In genomic region chr14:41006899-41007298, GRCm38 (mm10) we compare ENCODE assay signal across 14 mouse cellular contexts. TPM values are rescaled to one million over a fixed set of nuclear protein-coding genes. Genes with fewer than 3 reads are reported as not detected.
DNase-seq lines count a peak whose midpoint lies in the region; ATAC-seq and TF ChIP-seq lines count a peak whose summit lies in the region.
"Had no signal": no experiment of that assay in that cellular context is flagged by ENCODE, and none has a peak within 500 bp of the region (broad histone marks: within the 10 kb centered on the region; RNA-seq: fewer than 3 reads in every experiment).

No protein-coding gene starts in this region.

- H3K79me2 ChIP-seq in MEL (ENCODE audit: control insufficient read depth, insufficient read depth, low read length, poor library complexity): no peaks in the 10 kb centered on the region

- H3K9ac ChIP-seq in intestine, embryonic 15.5 days: no peak overlapping the region
- H3K9ac ChIP-seq in intestine, postnatal 0 days (ENCODE audit: low read depth, low read length): no peak overlapping the region
- no peak overlapping the region for H3K9ac ChIP-seq in MEL (ENCODE audit: control insufficient read depth, low read depth, low read length, poor library complexity, severe bottlenecking)
- H3K9ac ChIP-seq in embryonic facial prominence, embryonic 14.5 days (ENCODE audit: low read depth, low read length): no peak overlapping the region
- H3K9ac ChIP-seq in liver, embryonic 15.5 days: peak overlapping the region; percentile 52
- H3K9ac ChIP-seq: embryonic facial prominence, embryonic 12.5 days had no signal

- WGBS in intestine, embryonic 15.5 days: 36% methylated on average over 3 of the region's 3 CpGs
- WGBS in intestine, postnatal 0 days: 82% methylated on average over 3 of the region's 3 CpGs
- 48% methylated on average over 3 of the region's 3 CpGs for WGBS in embryonic facial prominence, embryonic 14.5 days
- 23% methylated on average over 3 of the region's 3 CpGs for WGBS in liver, embryonic 15.5 days (ENCODE audit: insufficient replicate concordance)
- 64% methylated on average over 3 of the region's 3 CpGs for WGBS in cerebellum, adult 2 months

- H3K4me2 ChIP-seq in intestine, embryonic 15.5 days (replicated peaks): no peak overlapping the region
- H3K4me2 ChIP-seq in intestine, postnatal 0 days (replicated peaks; ENCODE audit: low read depth): no peak overlapping the region
- H3K4me2 ChIP-seq in embryonic facial prominence, embryonic 14.5 days (ENCODE audit: low read depth, low read length): peak overlapping the region; percentile 23; the same call in 1 of the 2 replicates
- peak overlapping the region; percentile 65 for H3K4me2 ChIP-seq in liver, embryonic 15.5 days
- H3K4me2 ChIP-seq: embryonic facial prominence, embryonic 12.5 days had no signal

- peak overlapping the region; percentile 22; the same call in 1 of the 2 replicates for H3K27ac ChIP-seq in intestine, embryonic 15.5 days
- no peak overlapping the region for H3K27ac ChIP-seq in intestine, postnatal 0 days (ENCODE audit: low read depth, low read length)
- no peak overlapping the region for H3K27ac ChIP-seq in MEL (ENCODE audit: control insufficient read depth, low read depth, low read length)
- H3K27ac ChIP-seq in embryonic facial prominence, embryonic 14.5 days (replicated peaks; ENCODE audit: low read depth, low read length): no peak overlapping the region
- H3K27ac ChIP-seq in liver, embryonic 15.5 days (replicated peaks): peak overlapping the region; percentile 91
- no peak overlapping the region for H3K27ac ChIP-seq in cerebellum, adult 2 months (ENCODE audit: insufficient read depth, low read length)
- H3K27ac ChIP-seq: gastrocnemius, adult 2 months had no signal

- TF ChIP-seq POLR2A in MEL (IDR thresholded peaks at IDR 0.05; ENCODE audit: control insufficient read depth in 1 of 2, insufficient read depth in 1 of 2, low read depth in 1 of 2, low read length in 2 of 2, poor library complexity in 1 of 2): no peak
- no peak for TF ChIP-seq POLR2A in cerebellum, adult 2 months (IDR thresholded peaks at IDR 0.05; ENCODE audit: borderline replicate concordance, insufficient read depth, low read length)

- H3K9me3 ChIP-seq in intestine, embryonic 15.5 days: no peaks in the 10 kb centered on the region
- no peaks in the 10 kb centered on the region for H3K9me3 ChIP-seq in intestine, postnatal 0 days (ENCODE audit: control insufficient read depth)
- H3K9me3 ChIP-seq in MEL (replicated peaks; ENCODE audit: insufficient read depth, low read length): no peaks in the 10 kb centered on the region
- no peaks in the 10 kb centered on the region for H3K9me3 ChIP-seq in embryonic facial prominence, embryonic 14.5 days (ENCODE audit: control insufficient read depth, low read length)
- H3K9me3 ChIP-seq in liver, embryonic 15.5 days (replicated peaks): no peaks in the 10 kb centered on the region
- H3K9me3 ChIP-seq: embryonic facial prominence, embryonic 12.5 days; hindbrain, embryonic 10.5 days had no signal

- no peak for TF ChIP-seq CTCF in intestine, postnatal 0 days (IDR thresholded peaks at IDR 0.05; ENCODE audit: low read depth)
- TF ChIP-seq CTCF in MEL (IDR thresholded peaks at IDR 0.05 in 2 of 3, conservative IDR thresholded peaks at IDR 0.05 in 1 of 3; ENCODE audit: control insufficient read depth in 1 of 3, insufficient read depth in 1 of 3, low read depth in 2 of 3, low read length in 3 of 3, poor library complexity in 1 of 3, severe bottlenecking in 1 of 3): no peak
- no peak for TF ChIP-seq CTCF in cerebellum, adult 2 months (IDR thresholded peaks at IDR 0.05; ENCODE audit: borderline replicate concordance, insufficient read depth, low read depth, low read length)

- H3K36me3 ChIP-seq in intestine, embryonic 15.5 days: no peaks in the 10 kb centered on the region
- H3K36me3 ChIP-seq in intestine, postnatal 0 days (ENCODE audit: control insufficient read depth, insufficient read depth): peaks cover 5% of the 10 kb centered on the region; the same call in 1 of the 2 replicates
- H3K36me3 ChIP-seq in MEL (ENCODE audit: control insufficient read depth in 1 of 2, insufficient read depth in 2 of 2, low read length in 2 of 2): peaks cover 0 to 26% of the 10 kb centered on the region in 2 experiments; a peak in 2 of 4 replicates
- H3K36me3 ChIP-seq in embryonic facial prominence, embryonic 14.5 days (ENCODE audit: control insufficient read depth, insufficient read depth, low read length): no peaks in the 10 kb centered on the region
- H3K36me3 ChIP-seq in liver, embryonic 15.5 days (replicated peaks): peaks cover 20% of the 10 kb centered on the region
- H3K36me3 ChIP-seq: embryonic facial prominence, embryonic 12.5 days had no signal

- no peaks in the 10 kb centered on the region for H3K27me3 ChIP-seq in intestine, embryonic 15.5 days (replicated peaks)
- H3K27me3 ChIP-seq in intestine, postnatal 0 days (replicated peaks; ENCODE audit: control insufficient read depth, insufficient read depth, low read length): no peaks in the 10 kb centered on the region
- no peaks in the 10 kb centered on the region for H3K27me3 ChIP-seq in MEL (ENCODE audit: control insufficient read depth in 1 of 2, insufficient read depth in 2 of 2, low read length in 2 of 2)
- no peaks in the 10 kb centered on the region for H3K27me3 ChIP-seq in embryonic facial prominence, embryonic 14.5 days (replicated peaks; ENCODE audit: control insufficient read depth, insufficient read depth, low read length)
- H3K27me3 ChIP-seq in liver, embryonic 15.5 days: no peaks in the 10 kb centered on the region
- no peaks in the 10 kb centered on the region for H3K27me3 ChIP-seq in cerebellum, adult 2 months (ENCODE audit: control insufficient read depth, insufficient read depth, low read length)

- no peak overlapping the region for H3K4me3 ChIP-seq in intestine, embryonic 15.5 days (replicated peaks)
- H3K4me3 ChIP-seq in intestine, postnatal 0 days (ENCODE audit: low read depth, low read length): no peak overlapping the region
- no peak overlapping the region for H3K4me3 ChIP-seq in MEL (ENCODE audit: control insufficient read depth in 1 of 2, insufficient read depth in 1 of 2, low read depth in 2 of 2, low read length in 2 of 2)
- H3K4me3 ChIP-seq in embryonic facial prominence, embryonic 14.5 days (ENCODE audit: low read depth, low read length): peak overlapping the region; percentile 11; the same call in 1 of the 2 replicates
- H3K4me3 ChIP-seq in liver, embryonic 15.5 days (replicated peaks): peak overlapping the region; percentile 46
- H3K4me3 ChIP-seq in cerebellum, adult 2 months (replicated peaks; ENCODE audit: insufficient read depth, low read depth, low read length): no peak overlapping the region
- H3K4me3 ChIP-seq: embryonic facial prominence, embryonic 12.5 days; gastrocnemius, adult 2 months; hindbrain, embryonic 10.5 days had no signal

- peak; percentile 37 to 71; a peak in 3 of 4 replicates for TF ChIP-seq EP300 in MEL (IDR thresholded peaks at IDR 0.05; ENCODE audit: low read depth in 1 of 2, low read length in 2 of 2)

- TF ChIP-seq RAD21 in MEL (IDR thresholded peaks at IDR 0.05; ENCODE audit: low read depth, low read length): no peak

- peak; percentile 52 for DNase-seq in MEL (ENCODE audit: low read depth, low spot score)
- no peak for DNase-seq in embryonic facial prominence, embryonic 14.5 days (ENCODE audit: low spot score)
- no peak for DNase-seq in thymus, postnatal 14 days
- DNase-seq in cerebellum, adult 2 months: no peak
- DNase-seq: cerebellum, adult 18-20 months; gastrocnemius, adult 2 months had no signal

- ATAC-seq in intestine, embryonic 15.5 days: no peak
- ATAC-seq in intestine, postnatal 0 days: no peak
- no peak for ATAC-seq in embryonic facial prominence, embryonic 14.5 days (ENCODE audit: low read depth)
- peak; percentile 86 for ATAC-seq in liver, embryonic 15.5 days (ENCODE audit: insufficient read depth)
- ATAC-seq in cerebellum, adult (ENCODE audit: insufficient number of reproducible peaks, low FRiP score, low TSS enrichment): no peak
- ATAC-seq: activated CD4-positive, CD25-positive, alpha-beta regulatory T cell, adult 4 months; midbrain, embryonic 16.5 days had no signal

- peaks cover 32% of the 10 kb centered on the region for H3K4me1 ChIP-seq in intestine, embryonic 15.5 days (replicated peaks)
- no peaks in the 10 kb centered on the region for H3K4me1 ChIP-seq in intestine, postnatal 0 days (replicated peaks; ENCODE audit: control insufficient read depth, insufficient read depth, low read length)
- peaks cover 19 to 29% of the 10 kb centered on the region in 2 experiments for H3K4me1 ChIP-seq in MEL (ENCODE audit: control insufficient read depth in 1 of 2, insufficient read depth in 2 of 2, low read length in 2 of 2)
- H3K4me1 ChIP-seq in embryonic facial prominence, embryonic 14.5 days (ENCODE audit: control insufficient read depth, insufficient read depth, low read length): peaks cover 24% of the 10 kb centered on the region
- peaks cover 86% of the 10 kb centered on the region for H3K4me1 ChIP-seq in liver, embryonic 15.5 days (replicated peaks)
- H3K4me1 ChIP-seq in cerebellum, adult 2 months (ENCODE audit: control insufficient read depth, insufficient read depth, low read length): no peaks in the 10 kb centered on the region; the same call in 1 of the 2 replicates

TF ChIP-seq in MEL, 35 proteins besides CTCF, POLR2A, EP300 and RAD21 (continues in another document):
- TF ChIP-seq POLR2AphosphoS5 (IDR thresholded peaks at IDR 0.05; ENCODE audit: borderline replicate concordance, low read depth, low read length): no peak

RNA-seq across cellular contexts. Expression of gene Fam213a, which starts 6.7 kb away (rescaled TPM):
- polyA plus RNA-seq in intestine, embryonic 15.5 days (2015; fragmentation: Nextera tagmentation; extraction: Ambion mirVana): 51.6 and 54.4 TPM in 2 replicates
- 86.9 and 96.2 TPM in 2 replicates for polyA plus RNA-seq in intestine, postnatal 0 days (2015; fragmentation: Nextera tagmentation; extraction: Ambion mirVana)
- total RNA-seq in MEL (2012; rRNA removed): 19.2 and 20.3 TPM in 2 replicates
- polyA plus RNA-seq in MEL (2012; ENCODE audit: insufficient read depth in 1 of 2, insufficient read length in 2 of 2, low read depth in 1 of 2, low replicate concordance in 2 of 2, missing spikeins in 1 of 2): 10 to 100 TPM in 1 of 2 experiments, not detected in 1; 28.5 TPM
- 35.7 and 39.7 TPM in 2 replicates for polyA plus RNA-seq in embryonic facial prominence, embryonic 14.5 days (2014; fragmentation: Nextera tagmentation; extraction: Ambion mirVana)
- 69.5 and 77.2 TPM in 2 replicates for polyA plus RNA-seq in liver, embryonic 15.5 days (2015; fragmentation: Nextera tagmentation; extraction: Ambion mirVana)
- polyA plus RNA-seq in cerebellum, adult 2 months (2012; rRNA removed): 146 and 150 TPM in 2 replicates

RNA-seq across cellular contexts. Expression of gene Tspan14, which starts 40.3 kb away (rescaled TPM):
- polyA plus RNA-seq in intestine, embryonic 15.5 days (2015; fragmentation: Nextera tagmentation; extraction: Ambion mirVana): 56.8 and 61.0 TPM in 2 replicates
- polyA plus RNA-seq in intestine, postnatal 0 days (2015; fragmentation: Nextera tagmentation; extraction: Ambion mirVana): 30.5 and 33.3 TPM in 2 replicates
- total RNA-seq in MEL (2012; rRNA removed): 16.7 and 24.8 TPM in 2 replicates
- polyA plus RNA-seq in MEL (2012; ENCODE audit: insufficient read depth in 1 of 2, insufficient read length in 2 of 2, low read depth in 1 of 2, low replicate concordance in 2 of 2, missing spikeins in 1 of 2): 10 to 100 TPM in 1 of 2 experiments, not detected in 1; 29.9 TPM
- 72.7 and 76.2 TPM in 2 replicates for polyA plus RNA-seq in embryonic facial prominence, embryonic 14.5 days (2014; fragmentation: Nextera tagmentation; extraction: Ambion mirVana)
- polyA plus RNA-seq in liver, embryonic 15.5 days (2015; fragmentation: Nextera tagmentation; extraction: Ambion mirVana): 28.8 and 34.6 TPM in 2 replicates
- polyA plus RNA-seq in cerebellum, adult 2 months (2012; rRNA removed): 39.1 and 39.6 TPM in 2 replicates

Comparison
In these comparisons a context has a peak if more than half of its experiments do, and no peak if none do; other contexts are left out.
1. H3K27ac ChIP-seq: peak in intestine, embryonic 15.5 days (single experiment) and liver, embryonic 15.5 days (single experiment); none in intestine, postnatal 0 days (single experiment), MEL (single experiment), embryonic facial prominence, embryonic 14.5 days (single experiment) and cerebellum, adult 2 months (single experiment).
2. H3K4me2 ChIP-seq: peak in embryonic facial prominence, embryonic 14.5 days (single experiment) and liver, embryonic 15.5 days (single experiment); none in intestine, embryonic 15.5 days (single experiment) and intestine, postnatal 0 days (single experiment).
3. H3K4me3 ChIP-seq: peak in embryonic facial prominence, embryonic 14.5 days (single experiment) and liver, embryonic 15.5 days (single experiment); none in intestine, embryonic 15.5 days (single experiment), intestine, postnatal 0 days (single experiment), MEL (0 of 2) and cerebellum, adult 2 months (single experiment).